ENCODE assay signal across 8 mouse cellular contexts in genomic region chr10:79712029-79712428, GRCm38 (mm10). TPM values are rescaled to one million over a fixed set of nuclear protein-coding genes. Genes with fewer than 3 reads are reported as not detected.
DNase-seq lines count a peak whose midpoint lies in the region; ATAC-seq and TF ChIP-seq lines count a peak whose summit lies in the region.
"Had no signal": no experiment of that assay in that cellular context is flagged by ENCODE, and none has a peak within 500 bp of the region (broad histone marks: within the 10 kb centered on the region; RNA-seq: fewer than 3 reads in every experiment).

No protein-coding gene starts in this region.

- no peak overlapping the region for H3K4me3 ChIP-seq in liver, adult 2 months (ENCODE audit: insufficient read depth, low read depth, low read length)
- H3K4me3 ChIP-seq in G1E (ENCODE audit: low read depth, low read length): no peak overlapping the region
- no peak overlapping the region for H3K4me3 ChIP-seq in liver, postnatal 0 days (ENCODE audit: low read depth, low read length)
- H3K4me3 ChIP-seq: heart, embryonic 15.5 days had no signal

- 86% methylated on average over 1 of the region's 1 CpGs for WGBS in liver, adult 2 months
- WGBS in liver, postnatal 0 days (ENCODE audit: insufficient replicate concordance): 86% methylated on average over 1 of the region's 1 CpGs

- peak; percentile 45 for DNase-seq in liver, adult 2 months (ENCODE audit: extremely low read depth, low read depth, low spot score)
- DNase-seq in liver (no peak), G1E (ENCODE audit: low spot score) (no peak)
- peak; percentile 68 for DNase-seq in c-Kit-positive CD71-positive TER-119-positive erythroid progenitor cells, embryonic 14.5 days (ENCODE audit: low spot score)
- DNase-seq in liver, postnatal 0 days: no peak
- DNase-seq in right cerebral cortex, adult 2 months (ENCODE audit: low spot score in 2 of 2): no peak
- DNase-seq in cerebellum, adult 11-12 months: no peak

- no peak overlapping the region for H3K9ac ChIP-seq in liver, adult 2 months (ENCODE audit: low read depth, low read length)
- H3K9ac ChIP-seq in liver, postnatal 0 days (replicated peaks): no peak overlapping the region
- H3K9ac ChIP-seq: heart, embryonic 15.5 days had no signal

- peak; percentile 37; the same call in 1 of the 2 replicates for TF ChIP-seq CTCF in liver, adult 2 months (IDR thresholded peaks at IDR 0.05; ENCODE audit: low read depth, low read length)
- peak; percentile 43 for TF ChIP-seq CTCF in G1E (IDR thresholded peaks at IDR 0.05; ENCODE audit: low read depth, low read length)
- peak; percentile 67 for TF ChIP-seq CTCF in liver, postnatal 0 days (IDR thresholded peaks at IDR 0.05; ENCODE audit: low read depth)

- no peak for TF ChIP-seq EP300 in liver, postnatal 0 days (IDR thresholded peaks at IDR 0.05; ENCODE audit: low read depth)

- H3K79me2 ChIP-seq in liver, adult 2 months (ENCODE audit: control insufficient read depth, insufficient read depth, low read length): peaks cover 14% of the 10 kb centered on the region

- H3K27ac ChIP-seq in liver, adult 2 months (replicated peaks; ENCODE audit: insufficient read depth, low read depth, low read length): no peak overlapping the region
- H3K27ac ChIP-seq in liver, postnatal 0 days (ENCODE audit: low read depth): peak overlapping the region; percentile 17; the same call in 1 of the 2 replicates
- H3K27ac ChIP-seq: heart, embryonic 15.5 days had no signal

- H3K27me3 ChIP-seq in liver, adult 2 months (ENCODE audit: control insufficient read depth, insufficient read depth, low read length): peaks cover 6% of the 10 kb centered on the region
- peaks cover 20% of the 10 kb centered on the region for H3K27me3 ChIP-seq in G1E (ENCODE audit: insufficient read depth, low read length)
- H3K27me3 ChIP-seq in liver, postnatal 0 days (ENCODE audit: insufficient read depth, low read length): peaks cover 26% of the 10 kb centered on the region

- peaks cover 3% of the 10 kb centered on the region; the same call in 1 of the 2 replicates for H3K36me3 ChIP-seq in liver, adult 2 months (ENCODE audit: control insufficient read depth, insufficient read depth, low read length)
- H3K36me3 ChIP-seq in G1E (replicated peaks): peaks cover 63% of the 10 kb centered on the region
- peaks cover 51% of the 10 kb centered on the region for H3K36me3 ChIP-seq in liver, postnatal 0 days (replicated peaks; ENCODE audit: insufficient read depth, low read length)

- TF ChIP-seq POLR2A in liver, adult 2 months (IDR thresholded peaks at IDR 0.05; ENCODE audit: extremely low read depth, insufficient read depth, low read length): no peak

- no peak for ATAC-seq in G1E (ENCODE audit: extremely low read depth, insufficient number of reproducible peaks, low FRiP score, poor library complexity, severe bottlenecking)
- peak; percentile 37 for ATAC-seq in liver, postnatal 0 days

- H3K4me2 ChIP-seq in liver, postnatal 0 days (ENCODE audit: low read depth, low read length): no peak overlapping the region
- H3K4me2 ChIP-seq: heart, embryonic 15.5 days had no signal

- no peaks in the 10 kb centered on the region for H3K9me3 ChIP-seq in G1E (replicated peaks)
- no peaks in the 10 kb centered on the region for H3K9me3 ChIP-seq in liver, postnatal 0 days (ENCODE audit: low read length)
- H3K9me3 ChIP-seq: heart, embryonic 15.5 days had no signal

- peaks cover 6% of the 10 kb centered on the region for H3K4me1 ChIP-seq in liver, adult 2 months (ENCODE audit: control insufficient read depth, insufficient read depth, low read length)
- H3K4me1 ChIP-seq in G1E (ENCODE audit: insufficient read depth, low read depth, low read length): peaks cover 72% of the 10 kb centered on the region
- peaks cover 32% of the 10 kb centered on the region for H3K4me1 ChIP-seq in liver, postnatal 0 days (ENCODE audit: insufficient read depth)

RNA-seq across cellular contexts. Expression of gene Hcn2, which starts 4.4 kb away (rescaled TPM):
- 0.09 and 0.13 TPM in 2 replicates for total RNA-seq in liver, adult 2 months (2014; rRNA removed)
- polyA plus RNA-seq in liver, adult 2 months (2012; rRNA removed): 0.45 and 0.67 TPM in 2 replicates
- total RNA-seq in G1E (2014; fragmentation: Nextera tagmentation): 0.29 TPM in 1 of 2 replicates, not detected in the other
- total RNA-seq in G1E (2017): 0.11 and 0.17 TPM in 2 replicates
- polyA plus RNA-seq in G1E (2012): 0.27 and 0.47 TPM in 2 replicates
- 0.04 and 0.06 TPM in 2 replicates for polyA plus RNA-seq in liver, postnatal 0 days (2015; fragmentation: Nextera tagmentation; extraction: Ambion mirVana)

RNA-seq across cellular contexts. Expression of gene Bsg, which starts 7.7 kb away (rescaled TPM):
- 652 and 839 TPM in 2 replicates for total RNA-seq in liver, adult 2 months (2014; rRNA removed)
- 523 and 643 TPM in 2 replicates for polyA plus RNA-seq in liver, adult 2 months (2012; rRNA removed)
- total RNA-seq in G1E (2014; fragmentation: Nextera tagmentation) (742 and 832 TPM in 2 replicates), G1E (2017) (308 and 330 TPM in 2 replicates)
- 872 and 1,137 TPM in 2 replicates for polyA plus RNA-seq in G1E (2012)
- polyA plus RNA-seq in liver, postnatal 0 days (2015; fragmentation: Nextera tagmentation; extraction: Ambion mirVana): 979 and 1,075 TPM in 2 replicates

RNA-seq across cellular contexts. Expression of gene Gzmm, which starts 23.2 kb away (rescaled TPM):
- total RNA-seq in liver, adult 2 months (2014; rRNA removed): 0.09 and 0.34 TPM in 2 replicates
- polyA plus RNA-seq in liver, adult 2 months (2012; rRNA removed): 0.09 and 0.37 TPM in 2 replicates
- total RNA-seq in G1E (2014; fragmentation: Nextera tagmentation) (not detected in 2 replicates), G1E (2017) (0.33 and 0.46 TPM in 2 replicates)
- polyA plus RNA-seq in G1E (2012): 0.19 and 0.28 TPM in 2 replicates
- 0.09 and 0.13 TPM in 2 replicates for polyA plus RNA-seq in liver, postnatal 0 days (2015; fragmentation: Nextera tagmentation; extraction: Ambion mirVana)

RNA-seq across cellular contexts. Expression of gene Cdc34, which starts 30.0 kb away (rescaled TPM):
- 82.1 and 91.1 TPM in 2 replicates for total RNA-seq in liver, adult 2 months (2014; rRNA removed)
- polyA plus RNA-seq in liver, adult 2 months (2012; rRNA removed): 215 and 222 TPM in 2 replicates
- total RNA-seq in G1E (2014; fragmentation: Nextera tagmentation) (81.7 and 86.7 TPM in 2 replicates), G1E (2017) (132 and 136 TPM in 2 replicates)
- 492 and 603 TPM in 2 replicates for polyA plus RNA-seq in G1E (2012)
- polyA plus RNA-seq in liver, postnatal 0 days (2015; fragmentation: Nextera tagmentation; extraction: Ambion mirVana): 77.6 and 80.1 TPM in 2 replicates

RNA-seq across cellular contexts. Expression of gene Polrmt, which starts 34.4 kb away (rescaled TPM):
- 7.7 and 12.8 TPM in 2 replicates for total RNA-seq in liver, adult 2 months (2014; rRNA removed)
- 32.7 and 42.4 TPM in 2 replicates for polyA plus RNA-seq in liver, adult 2 months (2012; rRNA removed)
- 44.5 and 50.5 TPM in 2 replicates for total RNA-seq in G1E (2014; fragmentation: Nextera tagmentation)
- total RNA-seq in G1E (2017): 16.7 and 17.1 TPM in 2 replicates
- polyA plus RNA-seq in G1E (2012): 45.3 and 45.5 TPM in 2 replicates
- polyA plus RNA-seq in liver, postnatal 0 days (2015; fragmentation: Nextera tagmentation; extraction: Ambion mirVana): 9.9 and 12.6 TPM in 2 replicates

Comparison
In these comparisons a context has a peak if more than half of its experiments do, and no peak if none do; other contexts are left out.
1. DNase-seq: peak in liver, adult 2 months (single experiment) and c-Kit-positive CD71-positive TER-119-positive erythroid progenitor cells, embryonic 14.5 days (single experiment); none in liver (single experiment), G1E (single experiment), liver, postnatal 0 days (single experiment), right cerebral cortex, adult 2 months (0 of 2) and cerebellum, adult 11-12 months (single experiment).
2. Peak in every context shown above with its lines, with median percentiles within 50 percentile points of each other: CTCF ChIP-seq.